Mouse (Mus musculus): ENCODE measurements around the gene Mrps16. TPM values are rescaled to one million over a fixed set of nuclear protein-coding genes. Genes with fewer than 3 reads are reported as not detected.

The Mrps16 gene
- polyA plus RNA-seq, 1 experiment from 2014 or later, result 61.5 TPM

DNA sequence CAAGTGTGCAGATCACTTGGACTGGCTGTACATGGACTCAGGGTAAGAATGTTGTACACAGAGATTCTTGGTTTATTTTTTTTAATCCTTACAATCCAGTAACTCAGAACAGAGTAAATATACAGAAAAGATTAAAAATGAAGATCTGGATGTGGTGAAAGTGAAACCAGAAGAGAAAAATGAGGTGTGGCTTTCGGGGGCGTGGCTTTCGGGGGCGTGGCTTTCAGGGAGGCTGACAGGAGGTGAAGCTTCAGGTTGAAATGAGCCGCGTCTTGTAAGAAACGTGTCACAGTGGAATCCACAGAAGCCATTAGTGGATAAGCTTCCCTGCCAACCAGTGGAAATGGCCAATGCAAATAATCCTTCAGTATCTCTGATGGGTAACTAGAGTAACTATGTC is 52.6 kb downstream of the Mrps16 start:
- ATAC-seq, result no peak
- H3K9ac ChIP-seq (ENCODE audit: low read depth, low read length), result no peak overlapping the region
- peaks cover 5% of the 10 kb centered on the region for H3K4me1 ChIP-seq (ENCODE audit: control insufficient read depth, insufficient read depth, low read length)
- no peaks in the 10 kb centered on the region for H3K9me3 ChIP-seq (replicated peaks; ENCODE audit: control insufficient read depth, low read length, poor library complexity, severe bottlenecking)
- H3K4me3 ChIP-seq (ENCODE audit: low read depth, low read length), result no peak overlapping the region
- no peaks in the 10 kb centered on the region for H3K27me3 ChIP-seq (ENCODE audit: control insufficient read depth, insufficient read depth, low read depth, low read length)
- H3K27ac ChIP-seq (ENCODE audit: low read length), result no peak overlapping the region
- peaks cover 5% of the 10 kb centered on the region for H3K36me3 ChIP-seq (ENCODE audit: control insufficient read depth, insufficient read depth, low read length)
- WGBS, result 88% methylated on average over 7 of the region's 7 CpGs
- no peak overlapping the region for H3K4me2 ChIP-seq (ENCODE audit: low read length)

DNA sequence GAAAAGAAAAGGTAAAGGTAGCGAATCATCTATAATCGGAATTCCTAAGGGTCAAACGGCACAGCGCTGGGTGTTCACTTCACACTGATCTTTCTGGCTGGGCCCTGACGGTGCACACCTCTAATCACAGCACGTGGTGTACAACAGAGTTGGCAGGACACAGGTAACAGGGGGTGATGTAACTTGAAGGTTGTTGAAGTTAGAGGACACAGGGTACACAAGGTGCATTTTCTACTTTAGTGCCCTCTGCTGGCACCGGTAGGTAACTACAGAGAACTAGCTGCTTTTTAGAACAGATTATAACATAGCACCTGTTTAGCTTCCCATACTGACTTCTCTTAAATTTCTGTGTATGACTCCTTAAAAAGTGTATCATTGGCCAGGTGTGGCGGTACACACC is 53.3 kb downstream of the Mrps16 start:
- WGBS, result 85% methylated on average over 8 of the region's 8 CpGs

DNA sequence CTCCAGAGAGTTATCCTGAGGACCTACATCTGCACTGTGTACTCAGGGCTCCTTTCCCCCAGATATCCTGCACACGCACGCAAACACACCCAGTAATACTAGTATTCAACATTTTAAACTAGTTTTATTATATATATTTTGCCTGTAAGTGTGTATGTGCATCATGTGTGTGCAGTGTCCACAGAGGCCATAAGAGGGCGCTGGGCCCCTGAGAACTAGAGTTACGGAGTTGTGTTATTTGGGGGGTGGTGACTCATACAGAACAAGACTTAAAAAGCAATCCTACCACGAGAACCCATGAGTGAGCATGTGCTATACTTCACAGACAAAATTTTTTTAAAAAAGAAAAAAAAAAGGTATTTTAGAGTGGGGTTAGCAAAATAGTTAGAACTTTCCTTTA is 54.0 kb downstream of the Mrps16 start:
- no peak for ATAC-seq
- 99% methylated on average over 5 of the region's 5 CpGs for WGBS

More for the DNA sequence above, 53.3 kb downstream of the Mrps16 start:
- H3K9ac ChIP-seq (ENCODE audit: low read depth, low read length), result no peak overlapping the region
- no peak for ATAC-seq
- H3K4me1 ChIP-seq (ENCODE audit: control insufficient read depth, insufficient read depth, low read length), result no peaks in the 10 kb centered on the region
- H3K4me3 ChIP-seq (ENCODE audit: low read depth, low read length), result no peak overlapping the region
- H3K36me3 ChIP-seq (ENCODE audit: control insufficient read depth, insufficient read depth, low read length), result peaks cover 11% of the 10 kb centered on the region
- no peak overlapping the region for H3K27ac ChIP-seq (ENCODE audit: low read length)
- H3K27me3 ChIP-seq (ENCODE audit: control insufficient read depth, insufficient read depth, low read depth, low read length), result no peaks in the 10 kb centered on the region
- no peaks in the 10 kb centered on the region for H3K9me3 ChIP-seq (replicated peaks; ENCODE audit: control insufficient read depth, low read length, poor library complexity, severe bottlenecking)
- no peak overlapping the region for H3K4me2 ChIP-seq (ENCODE audit: low read length)

More for the DNA sequence above, 54.0 kb downstream of the Mrps16 start:
- no peak overlapping the region for H3K4me2 ChIP-seq (ENCODE audit: low read length)
- H3K27me3 ChIP-seq (ENCODE audit: control insufficient read depth, insufficient read depth, low read depth, low read length), result no peaks in the 10 kb centered on the region
- H3K36me3 ChIP-seq (ENCODE audit: control insufficient read depth, insufficient read depth, low read length), result peaks cover 12% of the 10 kb centered on the region
- no peak overlapping the region for H3K27ac ChIP-seq (ENCODE audit: low read length)
- H3K4me1 ChIP-seq (ENCODE audit: control insufficient read depth, insufficient read depth, low read length), result no peaks in the 10 kb centered on the region
- H3K9ac ChIP-seq (ENCODE audit: low read depth, low read length), result no peak overlapping the region
- no peak overlapping the region for H3K4me3 ChIP-seq (ENCODE audit: low read depth, low read length)
- no peaks in the 10 kb centered on the region for H3K9me3 ChIP-seq (replicated peaks; ENCODE audit: control insufficient read depth, low read length, poor library complexity, severe bottlenecking)

Other genes with a start within 250 kb of the Mrps16 start
- 0.70 and 0.85 TPM in 2 replicates for gene Kcnk5, start 211.8 kb downstream of the Mrps16 start, polyA plus RNA-seq (2015; fragmentation: Nextera tagmentation; extraction: Ambion mirVana)
- gene Kcnk16, start 124.4 kb downstream of the Mrps16 start, polyA plus RNA-seq (2015; fragmentation: Nextera tagmentation; extraction: Ambion mirVana), result not detected in 2 replicates
- 13.9 and 16.3 TPM in 2 replicates for gene Nudt13, start 98.9 kb downstream of the Mrps16 start, polyA plus RNA-seq (2015; fragmentation: Nextera tagmentation; extraction: Ambion mirVana)
- gene Ecd, start 45.5 kb downstream of the Mrps16 start, polyA plus RNA-seq (2015; fragmentation: Nextera tagmentation; extraction: Ambion mirVana), result 47.9 and 49.1 TPM in 2 replicates
- gene Fam149b, start 45.5 kb downstream of the Mrps16 start, polyA plus RNA-seq (2015; fragmentation: Nextera tagmentation; extraction: Ambion mirVana), result 40.6 and 45.5 TPM in 2 replicates
- 123 and 124 TPM in 2 replicates for gene Dnajc9, start 4.7 kb downstream of the Mrps16 start, polyA plus RNA-seq (2015; fragmentation: Nextera tagmentation; extraction: Ambion mirVana)
- 1.3 and 2.4 TPM in 2 replicates for gene Cfap70, start 58.6 kb upstream of the Mrps16 start, polyA plus RNA-seq (2015; fragmentation: Nextera tagmentation; extraction: Ambion mirVana)
- 13.1 and 16.1 TPM in 2 replicates for gene Anxa7, start 86.5 kb upstream of the Mrps16 start, polyA plus RNA-seq (2015; fragmentation: Nextera tagmentation; extraction: Ambion mirVana)
- 0.26 and 0.45 TPM in 2 replicates for gene Mss51, start 103.3 kb upstream of the Mrps16 start, polyA plus RNA-seq (2015; fragmentation: Nextera tagmentation; extraction: Ambion mirVana)
- 105 and 107 TPM in 2 replicates for gene Ppp3cb, start 152.9 kb upstream of the Mrps16 start, polyA plus RNA-seq (2015; fragmentation: Nextera tagmentation; extraction: Ambion mirVana)
- 13.8 and 14.2 TPM in 2 replicates for gene Usp54, start 247.4 kb upstream of the Mrps16 start, polyA plus RNA-seq (2015; fragmentation: Nextera tagmentation; extraction: Ambion mirVana)

Measured in midbrain, embryonic 16.5 days (tissue).